Mouse (Mus musculus): ENCODE data around the gene Pabpc4. TPM values are rescaled to one million over a fixed set of nuclear protein-coding genes. Genes with fewer than 3 reads are reported as not detected.
A peak's percentile ranks its signal among the peaks of the same experiment; 100 is the strongest.

Gene Pabpc4
- polyA plus RNA-seq, 1 experiment = 35.3 TPM

DNA sequence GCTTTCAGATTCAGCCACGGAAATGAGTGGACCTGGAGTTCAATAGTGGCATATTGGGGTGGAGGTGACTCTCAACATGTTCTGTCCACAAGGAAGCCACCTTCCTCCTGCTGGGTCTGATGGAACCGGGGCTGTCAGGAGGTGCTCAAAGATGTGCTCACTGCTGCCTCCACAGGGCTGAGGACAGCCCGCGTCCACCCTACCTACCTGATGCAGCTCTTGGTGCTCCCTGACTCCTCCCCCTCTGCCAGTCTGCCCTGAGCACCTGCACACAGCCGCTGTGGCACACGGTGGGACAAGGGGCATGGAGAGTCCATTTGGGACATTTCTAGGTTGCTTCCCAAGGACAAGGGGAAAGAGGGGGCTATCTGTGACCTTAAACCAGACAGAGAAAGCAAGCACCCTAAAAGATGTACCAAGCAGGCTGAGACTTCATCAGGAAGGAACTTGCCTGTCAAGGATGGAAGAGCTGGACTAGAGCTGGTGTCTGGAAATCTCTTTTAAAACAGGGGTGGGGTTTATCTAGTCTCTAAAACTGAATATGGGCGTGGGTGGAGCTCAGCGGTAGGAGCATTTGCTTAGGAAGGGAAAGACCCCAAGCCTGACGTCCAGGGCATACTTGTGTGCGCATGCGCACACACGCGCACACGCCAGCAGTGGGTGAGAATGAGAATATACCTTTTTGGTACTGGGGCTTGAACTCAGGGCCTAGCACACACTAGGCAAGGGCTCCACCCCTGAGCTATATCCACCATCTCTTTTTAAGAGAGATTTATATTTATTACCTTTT lies 73.8 kb downstream of the Pabpc4 start:
- no peak for TF ChIP-seq CTCF (IDR thresholded peaks at IDR 0.05; ENCODE audit: extremely low read depth, insufficient read depth, low read length)
- TF ChIP-seq POLR2A (IDR thresholded peaks at IDR 0.05; ENCODE audit: extremely low read depth, insufficient read depth, low read length) = no peak
- no peaks in the 10 kb centered on the region for H3K4me1 ChIP-seq (ENCODE audit: control insufficient read depth, insufficient read depth, low read length)

DNA sequence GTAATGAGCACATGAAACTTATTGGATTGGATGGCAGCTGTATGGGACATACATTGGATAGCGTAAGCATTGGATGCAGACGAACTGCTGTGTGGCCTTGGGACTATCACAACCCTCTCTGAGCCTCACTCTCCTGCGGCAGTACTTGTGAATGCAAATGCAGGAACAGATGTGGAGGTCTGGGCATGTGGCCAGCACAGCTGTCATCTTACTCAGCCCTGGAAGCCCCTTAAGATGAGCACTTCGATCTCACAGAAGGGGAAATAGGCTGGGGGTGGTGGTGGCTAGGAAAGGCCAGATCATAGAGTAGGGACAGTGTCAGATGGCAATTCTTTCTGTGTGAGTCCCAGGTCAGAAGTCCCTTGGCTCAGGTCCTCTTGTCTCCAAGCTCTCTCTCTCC lies 75.5 kb downstream of the Pabpc4 start:
- TF ChIP-seq POLR2A (IDR thresholded peaks at IDR 0.05; ENCODE audit: extremely low read depth, insufficient read depth, low read length) (no peak), CTCF (IDR thresholded peaks at IDR 0.05; ENCODE audit: extremely low read depth, insufficient read depth, low read length) (no peak)
- Histone ChIP-seq H3K27ac (ENCODE audit: insufficient read depth, low read length) (no peak overlapping the region), H3K4me1 (ENCODE audit: control insufficient read depth, insufficient read depth, low read length) (no peaks in the 10 kb centered on the region), H3K4me3 (ENCODE audit: insufficient read depth, low read length) (no peak overlapping the region)

More for the DNA sequence above, 73.8 kb downstream of the Pabpc4 start:
- no peak overlapping the region for H3K4me3 ChIP-seq (ENCODE audit: insufficient read depth, low read length)
- H3K27ac ChIP-seq (ENCODE audit: insufficient read depth, low read length) = no peak overlapping the region

DNA sequence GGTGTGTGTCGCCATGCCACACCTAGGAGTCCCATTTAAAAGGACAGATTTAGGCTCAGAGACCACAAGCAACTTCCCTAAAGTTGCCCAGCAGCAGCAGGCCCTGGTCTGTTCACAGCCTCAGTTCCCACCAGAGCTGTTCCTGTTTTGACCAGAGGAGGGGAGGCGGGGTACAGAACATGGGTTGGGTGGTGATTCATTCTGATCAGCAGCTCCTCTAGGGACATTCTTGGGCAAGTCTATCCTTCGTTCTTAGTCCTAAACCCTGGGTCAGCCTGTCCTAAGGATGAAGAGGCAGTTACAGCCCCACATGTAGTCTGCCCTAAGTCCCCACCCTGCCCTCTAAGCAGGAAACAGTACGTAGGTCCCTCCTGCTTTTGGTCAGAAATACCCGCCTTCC lies 78.1 kb downstream of the Pabpc4 start:
- TF ChIP-seq CTCF (IDR thresholded peaks at IDR 0.05; ENCODE audit: extremely low read depth, insufficient read depth, low read length) = no peak
- TF ChIP-seq POLR2A (IDR thresholded peaks at IDR 0.05; ENCODE audit: extremely low read depth, insufficient read depth, low read length) = no peak
- no peak overlapping the region for H3K4me3 ChIP-seq (ENCODE audit: insufficient read depth, low read length)
- no peak overlapping the region for H3K27ac ChIP-seq (ENCODE audit: insufficient read depth, low read length)
- H3K4me1 ChIP-seq (ENCODE audit: control insufficient read depth, insufficient read depth, low read length) = no peaks in the 10 kb centered on the region

DNA sequence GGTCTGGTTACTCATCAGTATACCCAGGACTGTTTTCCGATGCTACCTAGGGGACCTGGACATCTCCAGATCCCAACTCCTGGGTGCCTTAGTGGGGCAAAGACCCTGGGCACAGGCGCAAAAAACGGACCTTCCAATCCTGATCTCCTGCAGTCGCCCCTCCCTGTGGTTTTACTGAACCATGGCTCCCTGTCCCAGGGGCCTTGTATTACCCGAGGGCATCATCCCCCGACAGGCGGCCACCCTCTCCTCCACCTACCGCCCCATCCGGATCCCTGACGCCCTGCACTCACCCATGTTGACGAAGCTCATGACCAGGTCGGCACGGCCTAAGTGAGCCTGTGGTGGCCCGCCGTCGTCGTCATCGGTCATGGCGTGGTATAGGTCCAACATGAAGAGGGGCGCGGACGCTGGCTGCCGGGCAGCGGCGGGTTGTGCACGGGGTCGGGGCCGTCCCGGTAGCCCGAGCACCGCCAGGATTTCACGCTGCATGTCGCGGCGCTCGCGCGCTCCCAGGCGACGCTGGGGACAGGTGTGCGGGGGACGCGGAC lies 80.0 kb downstream of the Pabpc4 start:
- H3K27ac ChIP-seq (ENCODE audit: insufficient read depth, low read length) = no peak overlapping the region
- peak overlapping the region; percentile 9; the same call in 1 of the 2 replicates for H3K4me3 ChIP-seq (ENCODE audit: insufficient read depth, low read length)
- no peaks in the 10 kb centered on the region for H3K4me1 ChIP-seq (ENCODE audit: control insufficient read depth, insufficient read depth, low read length)
- no peak for TF ChIP-seq POLR2A (IDR thresholded peaks at IDR 0.05; ENCODE audit: extremely low read depth, insufficient read depth, low read length)
- TF ChIP-seq CTCF (IDR thresholded peaks at IDR 0.05; ENCODE audit: extremely low read depth, insufficient read depth, low read length) = no peak

DNA sequence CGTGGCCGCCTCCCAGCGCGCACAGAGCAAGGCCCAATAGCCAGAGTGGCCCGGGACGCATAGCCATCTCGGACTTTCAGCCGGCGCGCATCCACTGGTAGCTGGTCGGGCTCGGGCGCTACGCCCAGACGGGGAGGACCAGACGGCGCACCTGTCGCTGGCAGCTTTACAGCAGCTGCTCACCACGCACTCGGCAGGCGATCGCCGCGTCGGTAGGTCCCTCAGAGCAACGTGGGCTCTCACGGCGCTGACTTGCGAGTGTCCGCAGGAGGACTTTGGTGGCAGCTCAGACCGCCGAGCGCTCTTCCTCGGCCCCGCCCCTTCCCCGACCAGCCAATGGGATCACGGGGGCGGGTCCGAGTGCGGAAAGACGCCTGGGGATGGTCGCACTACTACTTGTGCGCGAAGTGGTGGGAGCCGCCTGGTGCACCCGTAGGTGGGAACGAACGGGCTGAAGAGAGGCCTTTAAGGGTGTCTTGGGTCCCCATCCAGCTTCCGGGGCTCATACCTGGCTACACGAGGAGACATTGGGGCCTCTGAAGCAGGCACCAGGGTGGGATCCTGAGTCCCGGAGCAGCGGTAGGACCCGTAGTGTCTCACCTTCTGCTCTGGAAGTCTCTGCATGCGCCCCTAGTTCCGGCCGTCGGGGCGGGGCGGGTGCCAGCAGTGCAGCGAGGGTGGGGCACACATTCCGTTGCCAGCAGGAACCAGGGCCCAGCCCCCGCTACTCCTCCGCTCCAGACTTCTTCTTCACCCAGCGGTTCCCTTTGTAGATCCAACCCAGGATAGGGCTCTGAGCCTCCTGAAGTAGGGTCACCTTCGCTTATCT lies 80.7 kb downstream of the Pabpc4 start, which contains the start of gene Bmp8a:
TSS of gene Bmp8a (minus strand) at position 611 of the 829 bp plus-strand sequence.
- Histone ChIP-seq H3K4me3 (ENCODE audit: insufficient read depth, low read length) (peak within 1 kb of the TSS; percentile 9), H3K4me1 (ENCODE audit: control insufficient read depth, insufficient read depth, low read length) (no peaks in the 10 kb centered on the region), H3K27ac (ENCODE audit: insufficient read depth, low read length) (no peak within 1 kb of the TSS)
- TF ChIP-seq POLR2A (IDR thresholded peaks at IDR 0.05; ENCODE audit: extremely low read depth, insufficient read depth, low read length) = no peak
- TF ChIP-seq CTCF (IDR thresholded peaks at IDR 0.05; ENCODE audit: extremely low read depth, insufficient read depth, low read length) = no peak

DNA sequence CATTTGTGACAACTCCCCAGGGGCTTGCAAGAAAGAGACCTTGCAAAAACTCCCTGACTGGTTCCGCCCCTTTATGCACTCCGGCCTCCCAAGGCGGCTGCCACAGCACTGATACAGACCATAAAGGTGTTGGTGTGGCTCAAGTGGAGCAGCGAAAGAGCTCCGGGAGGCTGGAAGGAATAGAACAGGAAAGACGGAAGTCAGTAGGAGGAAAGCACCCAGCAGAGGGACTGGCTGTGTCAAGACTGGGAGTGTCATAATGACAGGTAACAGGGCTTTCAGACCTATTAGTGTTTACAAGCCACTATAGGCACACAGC lies 81.3 kb downstream of the Pabpc4 start:
- no peaks in the 10 kb centered on the region for H3K4me1 ChIP-seq (ENCODE audit: control insufficient read depth, insufficient read depth, low read length)
- TF ChIP-seq POLR2A (IDR thresholded peaks at IDR 0.05; ENCODE audit: extremely low read depth, insufficient read depth, low read length) = no peak
- no peak for TF ChIP-seq CTCF (IDR thresholded peaks at IDR 0.05; ENCODE audit: extremely low read depth, insufficient read depth, low read length)
- H3K4me3 ChIP-seq (ENCODE audit: insufficient read depth, low read length) = peak overlapping the region; percentile 9; the same call in 1 of the 2 replicates
- no peak overlapping the region for H3K27ac ChIP-seq (ENCODE audit: insufficient read depth, low read length)

Other genes with a start within 250 kb of the Pabpc4 start
- 12.6 and 15.7 TPM in 2 replicates for gene Trit1, start 245.8 kb upstream of the Pabpc4 start, polyA plus RNA-seq (2012; rRNA removed)
- 0.15 and 0.40 TPM in 2 replicates for gene Bmp8b, start 157.2 kb upstream of the Pabpc4 start, polyA plus RNA-seq (2012; rRNA removed)
- gene Oxct2b, start 146.1 kb upstream of the Pabpc4 start, polyA plus RNA-seq (2012; rRNA removed) = 0.08 and 0.21 TPM in 2 replicates
- gene Ppie, start 122.4 kb upstream of the Pabpc4 start, polyA plus RNA-seq (2012; rRNA removed) = 18.2 and 19.7 TPM in 2 replicates
- 562 and 609 TPM in 2 replicates for gene Hpcal4, start 79.1 kb upstream of the Pabpc4 start, polyA plus RNA-seq (2012; rRNA removed)
- 3.3 and 3.7 TPM in 2 replicates for gene Nt5c1a, start 60.8 kb upstream of the Pabpc4 start, polyA plus RNA-seq (2012; rRNA removed)
- 2.0 TPM in 2 replicates for gene Heyl, start 28.8 kb upstream of the Pabpc4 start, polyA plus RNA-seq (2012; rRNA removed)
- gene Oxct2a, start 61.3 kb downstream of the Pabpc4 start, polyA plus RNA-seq (2012; rRNA removed) = 0.10 and 0.13 TPM in 2 replicates
- gene Bmp8a, start 80.9 kb downstream of the Pabpc4 start, polyA plus RNA-seq (2012; rRNA removed) = 0.17 and 0.23 TPM in 2 replicates

All from cortical plate, adult 2 months (tissue).